Mouse (Mus musculus): ENCODE measurements around the gene Hoxc4. TPM values are rescaled to one million over a fixed set of nuclear protein-coding genes. Genes with fewer than 3 reads are reported as not detected.

Gene Hoxc4
- polyA plus RNA-seq, 1 experiment from 2014 or later, result not detected

DNA sequence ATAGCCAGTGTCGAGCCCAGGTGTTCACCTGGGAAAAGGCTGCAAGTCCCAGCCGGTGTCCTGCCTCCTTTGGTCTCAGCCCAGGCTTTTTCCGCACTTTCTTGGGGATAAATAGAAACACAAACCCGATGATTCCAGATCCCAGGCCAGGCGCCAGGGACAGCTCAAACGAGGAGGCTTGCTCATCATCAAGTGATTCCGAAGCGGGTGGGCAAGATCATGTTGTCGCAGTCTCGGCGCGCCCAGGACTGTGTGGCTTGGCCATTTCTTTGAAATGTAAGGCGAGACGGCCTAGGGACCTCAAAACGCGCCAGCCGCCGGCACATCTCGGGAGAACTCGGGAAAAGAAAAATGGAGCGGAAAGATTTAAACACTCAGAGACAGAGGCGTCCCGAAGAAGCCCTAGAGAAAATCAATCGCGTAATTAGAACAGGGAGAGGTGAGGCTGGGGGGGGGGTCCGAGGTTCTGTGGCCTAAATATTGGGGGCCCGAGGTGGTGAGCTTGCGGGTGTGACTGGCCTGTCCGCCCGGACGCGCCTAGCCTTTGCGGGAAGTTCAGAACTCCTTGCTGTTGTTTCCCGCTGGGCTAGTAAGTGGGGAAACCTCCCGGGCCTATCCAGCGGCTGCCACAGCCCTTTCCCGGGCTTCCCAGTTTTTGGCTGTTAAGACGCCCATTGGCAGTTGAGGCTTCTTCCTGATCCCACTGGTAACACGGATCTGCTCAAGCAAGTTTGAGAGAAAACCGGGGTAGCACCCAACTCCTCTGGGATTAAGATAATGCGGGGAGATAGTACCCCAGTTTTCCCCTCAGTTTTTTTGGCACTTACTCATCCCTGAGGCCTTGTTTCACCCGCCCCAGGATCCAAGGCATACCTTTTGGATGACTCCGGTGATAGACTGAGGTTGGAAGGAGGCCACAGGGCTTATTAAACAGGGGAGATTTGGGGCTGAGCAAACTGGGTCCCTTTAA, 8.8 kb downstream of the Hoxc4 start:
- WGBS, result under 1% methylated on average over 43 of the region's 43 CpGs
- Histone ChIP-seq H3K36me3 (no peaks in the 10 kb centered on the region), H3K27me3 (ENCODE audit: low read depth, poor library complexity, severe bottlenecking) (peaks cover 100% of the 10 kb centered on the region), H3K27ac (replicated peaks) (no peak overlapping the region), H3K9me3 (replicated peaks) (no peaks in the 10 kb centered on the region), H3K4me1 (no peaks in the 10 kb centered on the region), H3K4me3 (no peak overlapping the region)
- peak; percentile 47 for DNase-seq (ENCODE audit: low spot score)

DNA sequence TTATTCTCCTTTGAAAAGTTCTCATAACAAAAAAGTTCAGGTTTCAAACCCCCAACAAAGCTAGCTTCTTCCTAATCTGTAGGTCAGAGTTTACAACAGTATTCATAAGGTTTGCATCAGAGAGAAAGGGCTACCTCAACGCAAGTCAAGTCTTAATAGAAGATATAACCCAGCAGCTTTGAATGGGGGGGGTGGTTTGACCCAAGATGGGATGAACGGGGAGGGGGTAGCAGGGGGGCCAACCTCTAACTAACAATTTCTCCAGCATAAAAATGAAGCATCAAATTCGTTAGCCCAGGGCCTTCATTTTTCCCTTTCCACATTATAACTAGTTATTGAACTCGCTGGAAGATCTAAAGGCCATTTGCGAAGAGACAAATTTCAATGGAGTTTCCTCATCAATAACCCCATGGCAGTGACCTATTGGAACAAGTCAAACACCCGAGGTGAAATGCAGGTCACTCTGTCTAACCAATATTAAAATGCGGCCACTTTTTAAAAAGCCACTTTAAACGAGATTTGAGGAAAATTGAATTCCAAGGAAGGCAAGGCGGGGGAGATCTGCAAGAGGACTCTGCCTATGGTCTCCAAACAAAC, 10.3 kb downstream of the Hoxc4 start:
- Histone ChIP-seq H3K4me3 (no peak overlapping the region), H3K36me3 (no peaks in the 10 kb centered on the region), H3K27ac (replicated peaks) (no peak overlapping the region), H3K27me3 (ENCODE audit: low read depth, poor library complexity, severe bottlenecking) (peaks cover 100% of the 10 kb centered on the region), H3K9me3 (replicated peaks) (no peaks in the 10 kb centered on the region), H3K4me1 (peaks cover 1% of the 10 kb centered on the region; the same call in 1 of the 2 replicates)
- WGBS, result 9% methylated on average over 9 of the region's 9 CpGs
- DNase-seq (ENCODE audit: low spot score), result peak; percentile 13

GRCm38 (mm10) chr15:103030142-103030541, 11.4 kb downstream of the Hoxc4 start:
- DNase-seq (ENCODE audit: low spot score), result peak; percentile 30
- no peak overlapping the region for H3K27ac ChIP-seq (replicated peaks)
- WGBS, result 3% methylated on average over 8 of the region's 8 CpGs
- peaks cover 100% of the 10 kb centered on the region for H3K27me3 ChIP-seq (ENCODE audit: low read depth, poor library complexity, severe bottlenecking)
- no peaks in the 10 kb centered on the region for H3K9me3 ChIP-seq (replicated peaks)
- no peak overlapping the region for H3K4me3 ChIP-seq
- H3K4me1 ChIP-seq, result peaks cover 8% of the 10 kb centered on the region; the same call in 1 of the 2 replicates
- H3K36me3 ChIP-seq, result no peaks in the 10 kb centered on the region

- Histone ChIP-seq H3K9me3 (replicated peaks) (no peaks in the 10 kb centered on the region), H3K27ac (replicated peaks) (no peak overlapping the region), H3K27me3 (ENCODE audit: low read depth, poor library complexity, severe bottlenecking) (peaks cover 100% of the 10 kb centered on the region), H3K36me3 (no peaks in the 10 kb centered on the region), H3K4me3 (no peak overlapping the region), H3K4me1 (peaks cover 8% of the 10 kb centered on the region; the same call in 1 of the 2 replicates)
- no peak for DNase-seq (ENCODE audit: low spot score)
- 0% methylated on average over 2 of the region's 3 CpGs for WGBS
Measured at GRCm38 (mm10) chr15:103032167-103032566, 13.4 kb downstream of the Hoxc4 start.

DNA sequence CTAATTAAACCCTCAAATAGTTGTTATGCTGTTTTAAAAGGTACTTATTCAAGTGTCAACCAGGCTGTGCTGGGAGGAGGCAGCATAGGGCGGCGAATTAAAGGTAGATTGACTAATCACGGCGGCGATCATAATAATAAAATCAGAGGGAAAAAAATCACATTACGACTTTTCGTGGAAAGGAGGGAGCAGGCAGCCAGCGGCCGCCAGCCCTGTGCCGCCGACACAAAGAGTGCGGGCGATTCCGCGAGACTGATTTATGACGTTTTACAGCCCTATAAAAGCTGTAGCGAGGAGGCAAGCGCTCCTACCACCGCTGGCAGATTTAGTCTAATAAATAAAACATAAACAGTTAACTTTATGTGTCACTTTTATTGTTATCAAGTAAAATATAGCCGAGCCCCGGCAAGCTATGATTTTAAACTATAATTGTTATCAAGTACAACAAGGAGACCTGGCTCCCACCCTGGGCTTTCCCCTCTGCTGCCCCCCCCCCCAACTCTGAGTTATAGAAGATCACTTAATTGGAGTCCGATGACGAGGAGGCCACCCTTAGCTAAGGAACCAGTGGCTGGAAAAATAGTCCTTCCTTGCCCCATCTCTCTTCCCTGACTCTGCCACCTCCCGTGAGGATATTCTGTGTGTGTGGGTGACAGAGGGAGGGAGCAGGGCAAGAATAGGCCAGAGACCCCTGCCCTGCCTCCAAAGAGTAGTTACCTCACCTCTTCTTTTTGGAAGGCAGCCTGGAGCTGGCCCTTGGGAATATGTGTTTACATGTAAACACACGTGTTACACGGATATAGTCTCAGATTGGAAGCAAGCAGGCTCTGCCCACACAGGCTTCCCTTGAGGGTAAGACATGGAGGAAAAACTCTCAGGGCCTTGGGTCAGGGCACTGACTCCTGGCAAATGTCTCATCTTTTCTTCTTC, 14.2 kb downstream of the Hoxc4 start:
- H3K27me3 ChIP-seq (ENCODE audit: low read depth, poor library complexity, severe bottlenecking), result peaks cover 100% of the 10 kb centered on the region
- DNase-seq (ENCODE audit: low spot score), result no peak
- H3K36me3 ChIP-seq, result no peaks in the 10 kb centered on the region
- H3K4me3 ChIP-seq, result no peak overlapping the region
- peaks cover 8% of the 10 kb centered on the region; the same call in 1 of the 2 replicates for H3K4me1 ChIP-seq
- WGBS, result under 1% methylated on average over 26 of the region's 26 CpGs
- no peak overlapping the region for H3K27ac ChIP-seq (replicated peaks)
- H3K9me3 ChIP-seq (replicated peaks), result no peaks in the 10 kb centered on the region

GRCm38 (mm10) chr15:103034043-103034806, 15.5 kb downstream of the Hoxc4 start:
- H3K4me1 ChIP-seq, result peaks cover 8% of the 10 kb centered on the region; the same call in 1 of the 2 replicates
- WGBS, result under 1% methylated on average over 24 of the region's 24 CpGs
- H3K36me3 ChIP-seq, result no peaks in the 10 kb centered on the region
- H3K9me3 ChIP-seq (replicated peaks), result no peaks in the 10 kb centered on the region
- peaks cover 100% of the 10 kb centered on the region for H3K27me3 ChIP-seq (ENCODE audit: low read depth, poor library complexity, severe bottlenecking)
- no peak for DNase-seq (ENCODE audit: low spot score)
- peak overlapping the region; percentile 20 for H3K4me3 ChIP-seq
- no peak overlapping the region for H3K27ac ChIP-seq (replicated peaks)

DNA sequence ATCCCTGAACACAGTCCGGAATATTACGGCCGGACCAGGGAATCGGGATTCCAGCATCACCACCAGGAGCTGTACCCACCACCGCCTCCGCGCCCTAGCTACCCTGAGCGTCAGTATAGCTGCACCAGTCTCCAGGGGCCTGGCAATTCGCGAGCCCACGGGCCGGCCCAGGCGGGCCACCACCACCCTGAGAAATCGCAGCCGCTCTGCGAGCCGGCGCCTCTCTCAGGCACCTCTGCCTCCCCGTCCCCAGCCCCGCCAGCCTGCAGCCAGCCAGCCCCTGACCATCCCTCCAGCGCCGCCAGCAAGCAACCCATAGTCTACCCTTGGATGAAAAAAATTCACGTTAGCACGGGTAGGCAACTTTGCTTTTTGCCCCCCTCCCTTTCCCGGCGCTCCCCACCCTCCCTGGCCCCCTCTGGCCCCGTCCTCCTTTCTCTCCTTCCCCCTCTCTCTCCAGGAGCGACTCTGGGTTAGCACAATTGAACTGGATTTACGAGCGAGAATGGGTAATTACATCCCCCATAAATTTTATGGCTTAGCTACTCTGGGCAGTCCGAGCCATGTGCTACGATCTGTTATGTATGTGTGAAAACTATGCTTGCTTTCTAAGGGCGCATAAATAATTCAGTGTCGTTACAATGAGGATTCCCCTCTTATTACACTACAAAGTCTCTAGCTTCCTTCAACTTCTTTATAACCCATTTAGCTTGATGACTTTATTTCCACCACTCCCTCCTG, 16.2 kb downstream of the Hoxc4 start:
- H3K27me3 ChIP-seq (ENCODE audit: low read depth, poor library complexity, severe bottlenecking), result peaks cover 100% of the 10 kb centered on the region
- no peak overlapping the region for H3K27ac ChIP-seq (replicated peaks)
- WGBS, result under 1% methylated on average over 34 of the region's 34 CpGs
- H3K9me3 ChIP-seq (replicated peaks), result no peaks in the 10 kb centered on the region
- peak overlapping the region; percentile 20 for H3K4me3 ChIP-seq
- H3K4me1 ChIP-seq, result peaks cover 8% of the 10 kb centered on the region; the same call in 1 of the 2 replicates
- DNase-seq (ENCODE audit: low spot score), result peak; percentile 62
- no peaks in the 10 kb centered on the region for H3K36me3 ChIP-seq

DNA sequence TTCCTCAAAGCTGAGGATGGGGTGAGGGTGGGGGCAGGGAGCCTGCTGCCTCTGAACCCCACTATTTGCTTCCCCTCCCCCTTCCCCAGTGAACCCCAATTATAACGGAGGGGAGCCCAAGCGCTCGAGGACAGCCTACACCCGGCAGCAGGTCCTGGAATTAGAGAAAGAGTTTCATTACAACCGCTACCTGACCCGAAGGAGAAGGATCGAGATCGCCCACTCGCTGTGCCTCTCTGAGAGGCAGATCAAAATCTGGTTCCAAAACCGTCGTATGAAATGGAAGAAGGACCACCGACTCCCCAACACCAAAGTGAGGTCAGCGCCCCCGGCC, 16.8 kb downstream of the Hoxc4 start:
- no peaks in the 10 kb centered on the region for H3K36me3 ChIP-seq
- H3K4me3 ChIP-seq, result no peak overlapping the region
- H3K9me3 ChIP-seq (replicated peaks), result no peaks in the 10 kb centered on the region
- peaks cover 8% of the 10 kb centered on the region; the same call in 1 of the 2 replicates for H3K4me1 ChIP-seq
- no peak overlapping the region for H3K27ac ChIP-seq (replicated peaks)
- peaks cover 100% of the 10 kb centered on the region for H3K27me3 ChIP-seq (ENCODE audit: low read depth, poor library complexity, severe bottlenecking)
- no peak for DNase-seq (ENCODE audit: low spot score)
- WGBS, result 0% methylated on average over 14 of the region's 14 CpGs

DNA sequence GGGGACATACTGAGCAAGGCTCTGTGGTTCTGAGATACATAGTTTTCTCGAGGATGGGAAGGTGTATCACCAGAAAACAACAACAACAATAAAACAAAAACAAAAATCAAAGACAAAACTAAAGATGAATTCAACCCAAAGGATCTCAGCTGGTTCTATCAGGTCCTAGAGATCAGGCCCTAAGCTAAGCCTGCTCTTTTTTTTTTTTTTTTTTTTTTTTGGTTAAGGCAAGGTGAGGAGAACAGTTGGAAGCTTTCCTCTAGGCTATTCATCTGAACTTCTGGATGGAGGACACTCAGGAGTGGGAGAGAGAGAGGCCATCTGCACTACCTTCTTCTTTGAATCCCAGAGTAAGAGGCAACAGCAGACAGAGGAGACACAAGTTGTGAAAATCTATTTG, 18.8 kb downstream of the Hoxc4 start:
- Histone ChIP-seq H3K36me3 (no peaks in the 10 kb centered on the region), H3K9me3 (replicated peaks) (no peaks in the 10 kb centered on the region), H3K27me3 (ENCODE audit: low read depth, poor library complexity, severe bottlenecking) (peaks cover 100% of the 10 kb centered on the region), H3K4me1 (peaks cover 11% of the 10 kb centered on the region; the same call in 1 of the 2 replicates), H3K4me3 (no peak overlapping the region), H3K27ac (replicated peaks) (no peak overlapping the region)
- DNase-seq (ENCODE audit: low spot score), result no peak
- 24% methylated on average over 1 of the region's 1 CpGs for WGBS

GRCm38 (mm10) chr15:103038701-103039480, 20.2 kb downstream of the Hoxc4 start:
- Histone ChIP-seq H3K27ac (replicated peaks) (no peak overlapping the region), H3K4me1 (peaks cover 11% of the 10 kb centered on the region; the same call in 1 of the 2 replicates), H3K36me3 (no peaks in the 10 kb centered on the region), H3K9me3 (replicated peaks) (no peaks in the 10 kb centered on the region), H3K4me3 (no peak overlapping the region), H3K27me3 (ENCODE audit: low read depth, poor library complexity, severe bottlenecking) (peaks cover 100% of the 10 kb centered on the region)
- no peak for DNase-seq (ENCODE audit: low spot score)
- 10% methylated on average over 10 of the region's 10 CpGs for WGBS

GRCm38 (mm10) chr15:103039609-103040008, 20.9 kb downstream of the Hoxc4 start:
- H3K4me1 ChIP-seq, result 0 out of 2 replicates have a peak, but pooled peaks cover 6% of the 10 kb centered on the region
- no peak for DNase-seq (ENCODE audit: low spot score)
- H3K9me3 ChIP-seq (replicated peaks), result no peaks in the 10 kb centered on the region
- peaks cover 100% of the 10 kb centered on the region for H3K27me3 ChIP-seq (ENCODE audit: low read depth, poor library complexity, severe bottlenecking)
- H3K27ac ChIP-seq (replicated peaks), result no peak overlapping the region
- no peak overlapping the region for H3K4me3 ChIP-seq
- WGBS, result 3% methylated on average over 3 of the region's 3 CpGs
- no peaks in the 10 kb centered on the region for H3K36me3 ChIP-seq

Measured in midbrain, embryonic 10.5 days (tissue).